Mouse (Mus musculus) heart, adult 2 months (tissue): ENCODE results near the gene Map2k5.

Experiments
- CTCF ChIP-seq: fragments of 200-600 bp; IDR thresholded peaks from 2 replicates; pipeline ENCODE4 v1.8.1; 2022; ENCODE audit warnings: antibody characterized with exemption, mild to moderate bottlenecking, moderate library complexity
- POLR2A ChIP-seq: fragments of 200-500 bp; IDR thresholded peaks from 2 replicates; pipeline ENCODE4 v1.6.1; 2011; ENCODE audit warnings: mild to moderate bottlenecking, low read depth, low read length, control low read depth; ENCODE audit not compliant: insufficient read depth

DNA sequence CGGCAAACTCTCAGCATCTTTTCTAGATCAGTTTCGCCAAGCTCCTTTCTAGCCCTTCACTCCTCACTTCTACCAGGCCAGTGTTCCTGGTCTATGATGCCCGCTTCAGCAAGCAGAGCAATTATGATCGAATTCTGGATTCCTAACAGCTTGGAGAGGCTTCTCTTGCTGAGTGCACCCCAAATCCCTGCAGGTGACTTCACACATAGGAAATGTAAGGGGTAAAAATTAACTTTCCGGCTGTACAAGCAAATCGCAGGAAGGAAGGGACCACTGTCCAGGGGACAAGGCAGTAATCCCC lies 240.1 kb downstream of the Map2k5 start:
- TF ChIP-seq POLR2A (no peak), CTCF (no peak)
